Mouse (Mus musculus) MEL (cell line): ENCODE measurements at regions not wholly inside any gene's neighbourhood (a gene's known extent, or its start where the extent isn't known, plus 50 kb on each side); places are given as distances from the start of the nearest gene placed in this dataset.

ENCODE experiments used
- DNase-seq: peaks from one replicate; pipeline ENCODE4 v3.0.0; 2011; ENCODE audit warnings: low read depth, low spot score
- H3K27ac ChIP-seq: 2 replicates; pipeline ENCODE4 v1.5.1; 2012; ENCODE audit warnings: low read depth, mild to moderate bottlenecking, control low read depth, low read length, moderate library complexity; ENCODE audit not compliant: control insufficient read depth
- H3K27me3 ChIP-seq, 2 experiments: fragments of 150-350 bp in 1 of 2; sonication (generic) in 1 of 2; 2 replicates each; pipeline ENCODE4 v1.6.1; 2012; ENCODE audit warnings: low read length in 2 of 2, mild to moderate bottlenecking in 2 of 2, improper control_type of control experiment in 1 of 2, moderate library complexity in 1 of 2; ENCODE audit not compliant: insufficient read depth in 2 of 2, control insufficient read depth in 1 of 2
- H3K36me3 ChIP-seq, 2 experiments: 2 replicates each; pipeline ENCODE4 v1.6.1; 2012 to 2014; ENCODE audit warnings: low read length in 2 of 2, improper control_type of control experiment in 1 of 2, inconsistent platforms in 1 of 2, mild to moderate bottlenecking in 1 of 2; ENCODE audit not compliant: insufficient read depth in 2 of 2, control insufficient read depth in 1 of 2
- H3K4me1 ChIP-seq, 2 experiments: fragments of 150-350 bp in 1 of 2; sonication (generic) in 1 of 2; 2 replicates each; pipeline ENCODE4 v1.6.1; 2012; ENCODE audit warnings: low read length in 2 of 2, improper control_type of control experiment in 1 of 2, mild to moderate bottlenecking in 1 of 2; ENCODE audit not compliant: insufficient read depth in 2 of 2, control insufficient read depth in 1 of 2
- H3K4me3 ChIP-seq, 2 experiments: fragments of 150-350 bp in 1 of 2; sonication (generic) in 1 of 2; 2 replicates each; pipeline ENCODE4 v1.5.1; 2012; ENCODE audit warnings: low read depth in 2 of 2, low read length in 2 of 2, mild to moderate bottlenecking in 2 of 2, moderate library complexity in 2 of 2, control low read depth in 1 of 2, improper control_type of control experiment in 1 of 2; ENCODE audit not compliant: control insufficient read depth in 1 of 2, insufficient read depth in 1 of 2
- H3K79me2 ChIP-seq: 2 replicates; pipeline ENCODE4 v1.6.1; 2012; ENCODE audit warnings: mild to moderate bottlenecking, low read length, moderate library complexity; ENCODE audit not compliant: control insufficient read depth, poor library complexity, insufficient read depth
- H3K9ac ChIP-seq: 2 replicates; pipeline ENCODE4 v1.6.1; 2012; ENCODE audit warnings: low read depth, mild to moderate bottlenecking, control low read depth, low read length, moderate library complexity; ENCODE audit not compliant: control insufficient read depth, poor library complexity, severe bottlenecking
- H3K9me3 ChIP-seq: fragments of 150-350 bp; sonication (generic); replicated peaks from 2 replicates; pipeline ENCODE4 v1.6.1; 2012; ENCODE audit warnings: mild to moderate bottlenecking, low read length, improper control_type of control experiment, moderate library complexity; ENCODE audit not compliant: insufficient read depth
- BHLHE40 ChIP-seq: IDR thresholded peaks from 2 replicates; pipeline ENCODE4 v1.6.1; 2012; ENCODE audit warnings: low read depth, mild to moderate bottlenecking, inconsistent platforms, low read length, improper control_type of control experiment, borderline replicate concordance
- CHD1 ChIP-seq: IDR thresholded peaks from 2 replicates; pipeline ENCODE4 v1.6.1; 2012; ENCODE audit warnings: low read depth, mild to moderate bottlenecking, inconsistent platforms, low read length, improper control_type of control experiment
- CHD2 ChIP-seq: IDR thresholded peaks from 2 replicates; pipeline ENCODE4 v1.6.1; 2011; ENCODE audit warnings: low read length, improper control_type of control experiment
- EP300 ChIP-seq, 2 experiments: IDR thresholded peaks; 2 replicates each; pipeline ENCODE4 v1.6.1; 2011; ENCODE audit warnings: improper control_type of control experiment in 2 of 2, low read length in 2 of 2, low read depth in 1 of 2, mild to moderate bottlenecking in 1 of 2
- ETS1 ChIP-seq: IDR thresholded peaks from 2 replicates; pipeline ENCODE4 v1.6.1; 2012; ENCODE audit warnings: low read depth, mild to moderate bottlenecking, inconsistent platforms, low read length, improper control_type of control experiment, moderate library complexity
- GABPA ChIP-seq: IDR thresholded peaks from 2 replicates; pipeline ENCODE4 v1.6.1; 2012; ENCODE audit warnings: low read depth, mild to moderate bottlenecking, inconsistent platforms, low read length, improper control_type of control experiment, moderate library complexity
- JUND ChIP-seq: IDR thresholded peaks from 2 replicates; pipeline ENCODE4 v1.6.1; 2011; ENCODE audit warnings: low read depth, mild to moderate bottlenecking, improper control_type of control experiment, low read length
- MAFK ChIP-seq: IDR thresholded peaks from 2 replicates; pipeline ENCODE4 v1.6.1; 2011; ENCODE audit warnings: low read depth, mild to moderate bottlenecking, low read length, improper control_type of control experiment, borderline replicate concordance
- MAX ChIP-seq: IDR thresholded peaks from 2 replicates; pipeline ENCODE4 v1.6.1; 2011; ENCODE audit warnings: low read length, improper control_type of control experiment
- MAZ ChIP-seq: IDR thresholded peaks from 2 replicates; pipeline ENCODE4 v1.6.1; 2012; ENCODE audit warnings: low read depth, mild to moderate bottlenecking, inconsistent platforms, low read length, improper control_type of control experiment
- MEF2A ChIP-seq: IDR thresholded peaks from 2 replicates; pipeline ENCODE4 v1.6.1; 2014; ENCODE audit warnings: low read depth, mild to moderate bottlenecking, inconsistent platforms, low read length, improper control_type of control experiment; ENCODE audit not compliant: poor library complexity, insufficient replicate concordance, severe bottlenecking; ENCODE audit errors: extremely low read depth
- MXI1 ChIP-seq: IDR thresholded peaks from 2 replicates; pipeline ENCODE4 v1.6.1; 2011; ENCODE audit warnings: mild to moderate bottlenecking, low read depth, low read length, improper control_type of control experiment
- MYB ChIP-seq: IDR thresholded peaks from 2 replicates; pipeline ENCODE4 v1.6.1; 2011; ENCODE audit warnings: mild to moderate bottlenecking, low read depth, low read length, improper control_type of control experiment
- POLR2A ChIP-seq, 2 experiments: IDR thresholded peaks; 2 replicates each; pipeline ENCODE4 v1.6.1; 2011 to 2012; ENCODE audit warnings: low read length in 2 of 2, mild to moderate bottlenecking in 2 of 2, control low read depth in 1 of 2, improper control_type of control experiment in 1 of 2, low read depth in 1 of 2, moderate library complexity in 1 of 2; ENCODE audit not compliant: control insufficient read depth in 1 of 2, insufficient read depth in 1 of 2, poor library complexity in 1 of 2
- POLR2AphosphoS5 ChIP-seq: IDR thresholded peaks from 2 replicates; pipeline ENCODE4 v1.6.1; 2012; ENCODE audit warnings: low read depth, borderline replicate concordance, mild to moderate bottlenecking, inconsistent platforms, low read length, moderate library complexity, mixed read lengths
- RCOR1 ChIP-seq: IDR thresholded peaks from 2 replicates; pipeline ENCODE4 v1.6.1; 2012; ENCODE audit warnings: low read depth, mild to moderate bottlenecking, inconsistent platforms, low read length, improper control_type of control experiment
- SMC3 ChIP-seq: IDR thresholded peaks from 2 replicates; pipeline ENCODE4 v1.6.1; 2011; ENCODE audit warnings: low read depth, low read length, improper control_type of control experiment
- TAL1 ChIP-seq: IDR thresholded peaks from 2 replicates; pipeline ENCODE4 v1.6.1; 2012; ENCODE audit warnings: mild to moderate bottlenecking, inconsistent platforms, low read length, moderate library complexity, mixed read lengths
- TBP ChIP-seq: IDR thresholded peaks from 2 replicates; pipeline ENCODE4 v1.8.0; 2011; ENCODE audit warnings: low read depth, low read length, improper control_type of control experiment
- USF2 ChIP-seq, 2 experiments: IDR thresholded peaks; 2 replicates each; pipeline ENCODE4 v1.6.1; 2011 to 2012; ENCODE audit warnings: improper control_type of control experiment in 2 of 2, low read length in 2 of 2, borderline replicate concordance in 1 of 2, inconsistent platforms in 1 of 2, low read depth in 1 of 2, mild to moderate bottlenecking in 1 of 2; ENCODE audit not compliant: insufficient read depth in 1 of 2
- ZC3H11A ChIP-seq: IDR thresholded peaks from 2 replicates; pipeline ENCODE4 v1.6.1; 2012; ENCODE audit warnings: low read depth, mild to moderate bottlenecking, inconsistent platforms, low read length, improper control_type of control experiment
- ZKSCAN1 ChIP-seq: IDR thresholded peaks from 2 replicates; pipeline ENCODE4 v1.6.1; 2012; ENCODE audit warnings: low read depth, mild to moderate bottlenecking, inconsistent platforms, low read length, improper control_type of control experiment, moderate library complexity

DNA sequence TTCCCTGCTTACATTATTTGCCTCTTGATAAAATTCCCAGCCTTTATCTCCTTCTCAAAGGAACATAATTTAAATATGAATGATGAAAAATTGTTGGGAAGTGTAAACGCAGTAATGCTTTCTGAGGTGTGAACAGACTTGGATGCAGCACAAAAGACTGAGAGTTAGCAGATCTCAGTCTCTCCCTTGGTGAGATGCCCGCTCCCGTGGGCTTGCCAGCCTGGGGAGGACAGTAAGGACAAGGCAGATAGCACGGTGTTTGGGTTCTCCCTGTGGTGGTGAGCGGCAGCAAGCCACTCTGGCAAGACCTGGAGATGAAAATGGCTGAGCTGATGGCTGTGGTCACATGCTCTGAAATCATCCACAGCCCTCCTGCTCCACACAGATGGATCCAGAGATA lies 176.8 kb upstream of the Cdh4 start:
- Histone ChIP-seq H3K4me1 (no peaks in the 10 kb centered on the region), H3K9me3 (no peaks in the 10 kb centered on the region), H3K4me3 (no peak overlapping the region), H3K27me3 (no peaks in the 10 kb centered on the region), H3K79me2 (no peaks in the 10 kb centered on the region), H3K9ac (no peak overlapping the region), H3K27ac (no peak overlapping the region), H3K36me3 (no peaks in the 10 kb centered on the region)
- TF ChIP-seq CHD2 (no peak), CHD1 (no peak), USF2 (IDR thresholded peaks at IDR 0.05; ENCODE audit: borderline replicate concordance in 1 of 2, insufficient read depth in 1 of 2, low read depth in 1 of 2, low read length in 2 of 2) (no peak), MXI1 (no peak), MEF2A (no peak), TAL1 (no peak), TBP (no peak), JUND (no peak), SMC3 (no peak)
- no peak for DNase-seq

GRCm38 (mm10) chr2:179277204-179277886 lies 164.9 kb upstream of the Cdh4 start:
- Histone ChIP-seq H3K9me3 (no peaks in the 10 kb centered on the region), H3K9ac (no peak overlapping the region)
- DNase-seq, result no peak

GRCm38 (mm10) chr2:179277887-179278282 lies 164.3 kb upstream of the Cdh4 start:
- Histone ChIP-seq H3K4me3 (no peak overlapping the region), H3K36me3 (no peaks in the 10 kb centered on the region), H3K79me2 (no peaks in the 10 kb centered on the region), H3K9ac (no peak overlapping the region), H3K9me3 (no peaks in the 10 kb centered on the region), H3K27me3 (no peaks in the 10 kb centered on the region), H3K4me1 (no peaks in the 10 kb centered on the region), H3K27ac (no peak overlapping the region)
- TF ChIP-seq POLR2AphosphoS5, result no peak
- no peak for TF ChIP-seq SMC3
- no peak for TF ChIP-seq MAX
- no peak for TF ChIP-seq RCOR1
- no peak for TF ChIP-seq POLR2A (IDR thresholded peaks at IDR 0.05; ENCODE audit: control insufficient read depth in 1 of 2, insufficient read depth in 1 of 2, low read depth in 1 of 2, low read length in 2 of 2, poor library complexity in 1 of 2)
- no peak for TF ChIP-seq MAFK
- TF ChIP-seq EP300 (IDR thresholded peaks at IDR 0.05; ENCODE audit: low read depth in 1 of 2, low read length in 2 of 2), result no peak
- TF ChIP-seq BHLHE40, result no peak
- no peak for TF ChIP-seq ZKSCAN1
- no peak for TF ChIP-seq MXI1
- no peak for TF ChIP-seq GABPA
- TF ChIP-seq USF2 (IDR thresholded peaks at IDR 0.05; ENCODE audit: borderline replicate concordance in 1 of 2, insufficient read depth in 1 of 2, low read depth in 1 of 2, low read length in 2 of 2), result no peak
- no peak for TF ChIP-seq ZC3H11A
- TF ChIP-seq MYB, result no peak
- no peak for TF ChIP-seq TBP
- TF ChIP-seq ETS1, result no peak
- TF ChIP-seq MAZ, result no peak
- no peak for DNase-seq

More at GRCm38 (mm10) chr2:179277204-179277886, 164.9 kb upstream of the Cdh4 start:
- no peak overlapping the region for H3K27ac ChIP-seq
- H3K36me3 ChIP-seq, result no peaks in the 10 kb centered on the region
- H3K79me2 ChIP-seq, result no peaks in the 10 kb centered on the region
- no peak overlapping the region for H3K4me3 ChIP-seq
- H3K4me1 ChIP-seq, result no peaks in the 10 kb centered on the region
- H3K27me3 ChIP-seq, result no peaks in the 10 kb centered on the region
- TF ChIP-seq JUND (no peak), SMC3 (no peak)
